Mouse (Mus musculus) ES-E14 (cell line): ENCODE measurements at regions not wholly inside any gene's neighbourhood (a gene's known extent, or its start where the extent isn't known, plus 50 kb on each side); places are given as distances from the start of the nearest gene placed in this dataset.

Experiments
- CHD2 ChIP-seq: IDR thresholded peaks from 2 replicates; pipeline ENCODE4 v1.6.1; 2014; ENCODE audit warnings: mild to moderate bottlenecking, low read depth, low read length, inconsistent platforms
- MAFK ChIP-seq: IDR thresholded peaks from 2 replicates; pipeline ENCODE4 v1.6.1; 2014; ENCODE audit warnings: mild to moderate bottlenecking, low read depth, low read length, inconsistent platforms; ENCODE audit not compliant: insufficient read depth
- ZC3H11A ChIP-seq: IDR thresholded peaks from 2 replicates; pipeline ENCODE4 v1.6.1; 2012; ENCODE audit warnings: low read depth, mild to moderate bottlenecking, inconsistent platforms, low read length, borderline replicate concordance
- ZNF384 ChIP-seq: IDR thresholded peaks from 2 replicates; pipeline ENCODE4 v1.6.1; 2012; ENCODE audit warnings: low read depth, low read length, inconsistent platforms

- no peak for TF ChIP-seq MAFK
- no peak for TF ChIP-seq CHD2
- no peak for TF ChIP-seq ZNF384
- TF ChIP-seq ZC3H11A, result no peak
These were observed 162.3 kb downstream of the Dhx35 start for GRCm38 (mm10) chr2:158956888-158957287.
